Mouse (Mus musculus): ENCODE results near the gene Ascl1. TPM values are rescaled to one million over a fixed set of nuclear protein-coding genes. Genes with fewer than 3 reads are reported as not detected.

Gene Ascl1
- 9.2 and 16.3 TPM in 2 replicates for total RNA-seq (2014; rRNA removed)
- 2.5 and 2.8 TPM in 2 replicates for polyA plus RNA-seq (2015; fragmentation: Nextera tagmentation; extraction: Ambion mirVana)

DNA sequence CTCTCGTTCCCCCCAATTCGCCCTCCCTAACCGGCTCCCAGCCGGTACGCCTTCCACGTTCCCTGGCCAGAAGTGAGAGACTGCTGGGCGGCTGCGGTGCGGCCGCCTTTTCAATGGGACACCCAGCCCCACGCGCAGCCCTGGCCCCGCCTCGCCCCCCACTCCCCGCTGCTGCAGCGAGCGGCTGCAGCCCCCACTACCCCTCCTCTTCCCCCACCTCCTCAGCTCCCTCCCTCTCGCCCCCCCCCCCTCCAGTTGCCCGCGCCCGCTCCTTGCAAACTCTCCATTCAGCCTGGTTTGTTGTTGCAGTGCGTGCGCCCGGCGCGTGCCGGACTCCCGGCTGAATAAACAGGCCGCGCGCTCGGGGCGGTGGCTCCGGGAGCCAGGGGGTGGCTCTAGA is at the start of gene Ascl1:
Ascl1 (minus strand) TSS at position 85 of the 400 bp plus-strand sequence.
- H3K4me2 ChIP-seq (ENCODE audit: low read depth, low read length, poor library complexity, severe bottlenecking) = peak within 1 kb of the TSS; percentile 93
- no peaks in the 10 kb centered on the region for H3K9me3 ChIP-seq (ENCODE audit: low read length)
- DNase-seq (ENCODE audit: low spot score) = peak; percentile 69
- peak within 1 kb of the TSS; percentile 73 for H3K9ac ChIP-seq (replicated peaks; ENCODE audit: low read length, poor library complexity, severe bottlenecking)
- H3K4me1 ChIP-seq (ENCODE audit: insufficient read depth, low read length) = no peaks in the 10 kb centered on the region; the same call in 1 of the 2 replicates
- H3K36me3 ChIP-seq (ENCODE audit: insufficient read depth, low read length) = no peaks in the 10 kb centered on the region
- H3K27ac ChIP-seq (ENCODE audit: low read depth, low read length) = peak within 1 kb of the TSS; percentile 69
- no peak for TF ChIP-seq CTCF (IDR thresholded peaks at IDR 0.05)
- 2% methylated on average over 31 of the region's 34 CpGs for WGBS
- H3K4me3 ChIP-seq (ENCODE audit: low read depth, low read length) = peak within 1 kb of the TSS; percentile 76
- ATAC-seq (ENCODE audit: low FRiP score) = peak; percentile 25; the same call in 1 of the 2 replicates
- no peaks in the 10 kb centered on the region for H3K27me3 ChIP-seq (ENCODE audit: insufficient read depth, low read length)

DNA sequence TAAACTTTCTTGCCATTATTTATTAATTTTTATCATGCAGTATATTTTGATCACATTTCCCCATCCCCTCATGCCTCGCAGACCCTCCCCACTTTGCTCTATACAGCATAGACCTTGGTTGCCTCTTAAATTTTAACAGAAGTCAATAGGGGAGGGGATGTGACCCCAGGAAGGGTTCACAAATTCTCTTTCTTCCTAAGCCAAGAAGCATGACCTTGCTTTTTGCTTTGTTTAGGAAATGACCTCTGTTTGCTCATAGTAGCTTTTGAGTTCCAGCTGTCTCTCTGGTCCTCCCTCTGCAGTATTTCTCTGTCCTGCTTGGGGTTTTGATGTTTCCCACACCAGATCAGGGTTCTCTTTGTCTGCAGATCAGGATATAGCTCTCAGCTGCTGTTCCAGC is 40.7 kb upstream of the Ascl1 start:
- Histone ChIP-seq H3K9me3 (ENCODE audit: low read length) (no peaks in the 10 kb centered on the region), H3K27me3 (ENCODE audit: insufficient read depth, low read length) (no peaks in the 10 kb centered on the region), H3K4me3 (ENCODE audit: low read depth, low read length) (no peak overlapping the region), H3K36me3 (ENCODE audit: insufficient read depth, low read length) (no peaks in the 10 kb centered on the region), H3K9ac (replicated peaks; ENCODE audit: low read length, poor library complexity, severe bottlenecking) (no peak overlapping the region), H3K4me1 (ENCODE audit: insufficient read depth, low read length) (no peaks in the 10 kb centered on the region), H3K4me2 (ENCODE audit: low read depth, low read length, poor library complexity, severe bottlenecking) (no peak overlapping the region), H3K27ac (ENCODE audit: low read depth, low read length) (no peak overlapping the region)
- no peak for DNase-seq (ENCODE audit: low spot score)
- TF ChIP-seq CTCF (IDR thresholded peaks at IDR 0.05) = no peak
- no peak for ATAC-seq (ENCODE audit: low FRiP score)
- WGBS = 90% methylated on average over 1 of the region's 1 CpGs

DNA sequence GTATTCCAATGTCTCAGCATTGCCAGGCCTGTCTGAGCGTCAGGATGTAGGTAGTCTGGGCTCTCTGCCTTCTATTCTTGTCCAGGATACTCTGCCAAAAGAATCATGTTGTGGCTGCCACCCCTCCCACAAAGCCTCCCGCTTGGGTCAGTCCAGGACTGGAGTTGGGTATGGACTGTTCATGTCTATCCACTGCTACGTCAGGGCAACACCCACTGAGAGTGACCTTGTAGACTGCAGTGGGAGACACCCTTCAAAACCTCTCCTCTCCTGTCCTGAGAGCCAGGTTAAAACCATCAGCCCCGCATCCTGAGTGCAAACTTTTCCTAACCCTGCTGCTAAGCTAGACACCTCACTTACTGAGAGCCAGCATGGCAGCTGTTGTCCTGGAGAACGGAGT is 28.2 kb upstream of the Ascl1 start, which contains the start of gene Pah:
Pah (plus strand) TSS at position 150 of the 400 bp plus-strand sequence.
- ATAC-seq (ENCODE audit: low FRiP score) (no peak), DNase-seq (ENCODE audit: low spot score) (no peak)
- no peak within 1 kb of the TSS for H3K9ac ChIP-seq (replicated peaks; ENCODE audit: low read length, poor library complexity, severe bottlenecking)
- TF ChIP-seq CTCF (IDR thresholded peaks at IDR 0.05) = no peak
- H3K27me3 ChIP-seq (ENCODE audit: insufficient read depth, low read length) = no peaks in the 10 kb centered on the region
- 90% methylated on average over 5 of the region's 5 CpGs for WGBS
- H3K36me3 ChIP-seq (ENCODE audit: insufficient read depth, low read length) = no peaks in the 10 kb centered on the region
- no peaks in the 10 kb centered on the region for H3K4me1 ChIP-seq (ENCODE audit: insufficient read depth, low read length)
- H3K27ac ChIP-seq (ENCODE audit: low read depth, low read length) = no peak within 1 kb of the TSS
- H3K9me3 ChIP-seq (ENCODE audit: low read length) = no peaks in the 10 kb centered on the region
- H3K4me3 ChIP-seq (ENCODE audit: low read depth, low read length) = no peak within 1 kb of the TSS
- H3K4me2 ChIP-seq (ENCODE audit: low read depth, low read length, poor library complexity, severe bottlenecking) = no peak within 1 kb of the TSS

DNA sequence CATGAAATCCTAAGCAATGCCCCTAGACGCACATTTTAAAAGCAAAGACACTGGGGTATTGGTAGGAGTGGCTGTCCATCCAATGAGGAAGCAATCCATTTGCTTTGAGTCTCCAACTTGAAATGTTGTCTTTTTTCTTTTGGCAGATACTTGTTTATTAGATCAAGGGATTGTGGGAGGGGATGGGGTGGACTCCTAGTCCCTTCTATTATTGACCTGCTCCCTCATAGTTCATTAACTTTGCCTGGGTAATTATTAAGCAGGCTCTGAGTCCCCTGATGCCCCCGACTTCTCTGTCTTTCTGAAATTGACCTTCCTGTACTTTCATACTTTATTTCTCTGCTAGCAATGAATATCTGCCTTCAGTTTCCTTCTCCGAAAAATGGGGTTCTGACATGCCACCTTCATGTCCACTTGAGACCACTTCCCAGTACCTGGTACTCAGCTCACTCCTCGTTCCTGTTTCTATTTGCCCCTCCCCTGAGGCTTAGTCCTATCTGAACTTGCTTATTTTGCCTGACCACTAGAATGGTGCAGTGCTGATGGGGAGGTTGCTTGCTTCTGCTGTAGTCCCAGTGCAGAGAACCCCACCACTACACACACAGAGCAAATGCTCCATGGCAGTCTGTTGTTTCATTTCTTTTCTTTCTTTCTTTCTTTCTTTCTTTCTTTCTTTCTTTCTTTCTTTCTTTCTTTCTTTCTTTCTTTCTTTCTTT is 27.1 kb upstream of the Ascl1 start:
- no peak overlapping the region for H3K9ac ChIP-seq (replicated peaks; ENCODE audit: low read length, poor library complexity, severe bottlenecking)
- DNase-seq (ENCODE audit: low spot score) (no peak), ATAC-seq (ENCODE audit: low FRiP score) (no peak)
- no peaks in the 10 kb centered on the region for H3K9me3 ChIP-seq (ENCODE audit: low read length)
- no peak overlapping the region for H3K27ac ChIP-seq (ENCODE audit: low read depth, low read length)
- H3K4me3 ChIP-seq (ENCODE audit: low read depth, low read length) = no peak overlapping the region
- H3K4me1 ChIP-seq (ENCODE audit: insufficient read depth, low read length) = no peaks in the 10 kb centered on the region
- no peaks in the 10 kb centered on the region for H3K36me3 ChIP-seq (ENCODE audit: insufficient read depth, low read length)
- no peak for TF ChIP-seq CTCF (IDR thresholded peaks at IDR 0.05)
- H3K27me3 ChIP-seq (ENCODE audit: insufficient read depth, low read length) = no peaks in the 10 kb centered on the region; the same call in 1 of the 2 replicates
- H3K4me2 ChIP-seq (ENCODE audit: low read depth, low read length, poor library complexity, severe bottlenecking) = no peak overlapping the region
- WGBS = 90% methylated on average over 4 of the region's 4 CpGs

DNA sequence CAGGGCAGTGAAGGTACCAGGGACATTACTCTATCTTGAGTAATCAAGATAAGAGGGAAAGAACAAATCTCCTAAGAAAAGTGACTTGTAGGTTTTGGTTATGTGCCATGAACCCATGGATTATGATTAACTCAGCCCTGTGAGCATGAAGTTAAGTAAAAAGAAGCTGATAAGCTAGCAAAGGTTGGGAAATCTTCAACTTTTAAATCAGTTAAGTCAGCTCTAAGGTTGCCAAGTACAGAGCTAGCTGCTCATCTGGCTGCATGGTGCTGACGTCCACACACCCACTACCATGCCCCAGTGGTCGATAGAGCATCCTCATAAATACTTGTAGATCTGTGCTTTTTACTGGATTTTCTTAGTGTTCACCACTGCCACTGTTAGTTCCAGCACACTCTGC is 25.1 kb upstream of the Ascl1 start:
- no peak overlapping the region for H3K4me3 ChIP-seq (ENCODE audit: low read depth, low read length)
- H3K9ac ChIP-seq (replicated peaks; ENCODE audit: low read length, poor library complexity, severe bottlenecking) = no peak overlapping the region
- DNase-seq (ENCODE audit: low spot score) = no peak
- no peak overlapping the region for H3K4me2 ChIP-seq (ENCODE audit: low read depth, low read length, poor library complexity, severe bottlenecking)
- H3K4me1 ChIP-seq (ENCODE audit: insufficient read depth, low read length) = no peaks in the 10 kb centered on the region
- no peak overlapping the region for H3K27ac ChIP-seq (ENCODE audit: low read depth, low read length)
- no peak for TF ChIP-seq CTCF (IDR thresholded peaks at IDR 0.05)
- no peak for ATAC-seq (ENCODE audit: low FRiP score)
- no peaks in the 10 kb centered on the region; the same call in 1 of the 2 replicates for H3K27me3 ChIP-seq (ENCODE audit: insufficient read depth, low read length)
- no peaks in the 10 kb centered on the region for H3K36me3 ChIP-seq (ENCODE audit: insufficient read depth, low read length)
- H3K9me3 ChIP-seq (ENCODE audit: low read length) = no peaks in the 10 kb centered on the region
- 87% methylated on average over 2 of the region's 2 CpGs for WGBS

DNA sequence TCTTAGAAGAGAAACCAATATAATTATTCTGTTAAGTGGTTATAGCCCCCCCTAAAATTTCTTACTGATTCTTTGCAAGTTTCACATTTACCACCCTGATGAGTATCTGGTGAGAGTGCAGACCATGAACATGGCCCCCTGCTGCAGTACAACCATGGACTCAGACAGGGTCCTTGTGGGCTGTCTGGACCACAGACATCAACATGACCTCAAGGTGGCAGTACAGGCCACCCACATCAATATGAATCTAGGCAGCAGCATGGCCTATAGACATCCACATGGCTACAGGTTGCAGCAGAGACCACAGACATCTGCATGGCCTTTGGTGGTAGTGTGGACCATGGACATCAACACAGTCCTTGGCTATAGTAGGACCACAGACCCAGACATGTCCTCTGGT is 19.6 kb upstream of the Ascl1 start:
- no peak; the same call in 1 of the 2 replicates for TF ChIP-seq CTCF (IDR thresholded peaks at IDR 0.05)
- no peak overlapping the region for H3K9ac ChIP-seq (replicated peaks; ENCODE audit: low read length, poor library complexity, severe bottlenecking)
- no peak overlapping the region for H3K4me2 ChIP-seq (ENCODE audit: low read depth, low read length, poor library complexity, severe bottlenecking)
- H3K9me3 ChIP-seq (ENCODE audit: low read length) = no peaks in the 10 kb centered on the region
- no peak overlapping the region for H3K4me3 ChIP-seq (ENCODE audit: low read depth, low read length)
- no peaks in the 10 kb centered on the region; the same call in 1 of the 2 replicates for H3K27me3 ChIP-seq (ENCODE audit: insufficient read depth, low read length)
- ATAC-seq (ENCODE audit: low FRiP score) = no peak
- no peak for DNase-seq (ENCODE audit: low spot score)
- no peaks in the 10 kb centered on the region for H3K4me1 ChIP-seq (ENCODE audit: insufficient read depth, low read length)
- no peaks in the 10 kb centered on the region for H3K36me3 ChIP-seq (ENCODE audit: insufficient read depth, low read length)
- no peak overlapping the region for H3K27ac ChIP-seq (ENCODE audit: low read depth, low read length)

Data from midbrain, postnatal 0 days (tissue).